Mouse (Mus musculus): Measurements from ENCODE around the gene Sod1.
"Not testable (repeated sequence)": the region's sequence is repeated elsewhere in the genome, so short reads cannot be mapped to it uniquely, and the experiment has no call there.

The Sod1 gene

DNA sequence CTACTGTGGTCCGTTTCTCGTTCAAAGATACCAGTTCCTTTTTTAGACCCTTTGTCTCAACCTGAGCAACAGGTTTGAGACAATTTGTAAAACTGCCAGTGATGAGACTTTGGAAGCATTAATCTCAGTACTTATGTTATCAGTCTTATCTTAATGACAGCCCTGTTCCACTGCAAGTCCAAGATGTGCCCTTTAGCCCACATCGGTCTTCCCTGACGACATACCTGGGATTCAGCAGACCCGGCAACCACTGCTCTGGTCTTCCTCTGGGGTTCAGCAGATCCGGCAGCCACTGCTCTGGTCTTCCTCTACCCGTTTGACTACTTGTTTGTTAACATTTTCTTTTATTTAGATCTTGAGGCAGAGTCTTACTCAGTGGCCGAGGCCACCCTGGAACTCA lies 8.8 kb upstream of the Sod1 start:
- DNase-seq (ENCODE audit: low spot score) = no peak

GRCm38 (mm10) chr16:90213477-90214339 lies 6.8 kb upstream of the Sod1 start:
- DNase-seq (ENCODE audit: low spot score) = no peak

DNA sequence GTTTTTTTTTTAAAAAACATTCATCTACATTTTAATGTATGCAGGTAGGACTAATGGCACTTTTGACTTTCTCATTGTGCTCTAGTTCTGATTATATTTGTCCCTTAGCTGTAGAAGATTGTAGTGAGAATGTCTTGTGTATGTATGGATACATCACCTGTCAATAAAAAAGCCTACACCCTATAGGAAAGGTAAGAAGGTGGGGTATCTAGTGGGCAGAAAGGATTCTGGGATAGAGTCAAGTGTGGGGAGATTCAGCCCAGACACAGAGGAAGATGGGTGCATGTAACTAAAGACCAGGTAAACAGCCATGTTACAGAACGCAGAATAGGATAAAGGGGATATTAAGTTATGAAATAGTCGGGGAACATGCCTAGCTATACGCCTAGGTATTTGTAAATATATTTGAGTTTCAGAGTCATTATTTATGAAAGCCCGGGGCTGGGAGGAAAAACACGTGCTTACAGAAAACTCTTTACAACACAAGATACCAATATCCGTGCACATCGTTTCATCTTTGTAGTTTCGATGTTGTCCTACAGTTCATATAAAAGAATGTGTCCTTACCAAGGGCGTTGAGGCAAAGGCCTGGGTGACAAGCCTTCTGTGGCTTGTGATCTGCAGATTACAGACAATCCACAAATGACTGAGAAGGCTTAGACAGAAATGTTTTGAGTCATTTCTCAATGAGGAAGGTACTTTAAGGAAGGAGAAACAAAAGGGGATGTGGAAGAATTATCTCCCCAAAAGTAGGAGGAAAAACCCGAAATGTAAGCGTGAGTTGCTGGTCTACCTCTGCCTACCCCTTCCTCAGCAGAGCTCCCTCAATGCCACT lies 5.6 kb upstream of the Sod1 start:
- no peak for DNase-seq (ENCODE audit: low spot score)

DNA sequence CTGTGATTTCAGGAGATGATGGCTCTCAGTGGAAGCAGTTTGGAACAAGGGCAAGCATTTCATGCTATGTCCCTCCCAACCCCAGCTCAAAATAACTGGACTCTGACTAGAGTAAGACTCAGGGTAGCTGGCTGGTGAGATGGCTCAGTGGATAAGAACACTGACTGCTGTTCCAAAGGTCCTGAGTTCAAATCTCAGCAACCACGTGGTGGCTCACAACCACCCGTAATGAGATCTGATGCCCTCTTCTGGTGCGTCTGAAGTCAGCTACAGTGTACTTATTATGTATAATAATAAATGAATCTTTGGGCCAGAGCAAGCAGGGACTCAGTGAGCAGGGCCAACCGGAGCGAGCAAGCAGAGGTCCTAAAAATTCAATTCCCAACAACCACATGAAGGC lies 4.7 kb upstream of the Sod1 start:
- DNase-seq (ENCODE audit: low spot score) = not testable (repeated sequence)

DNA sequence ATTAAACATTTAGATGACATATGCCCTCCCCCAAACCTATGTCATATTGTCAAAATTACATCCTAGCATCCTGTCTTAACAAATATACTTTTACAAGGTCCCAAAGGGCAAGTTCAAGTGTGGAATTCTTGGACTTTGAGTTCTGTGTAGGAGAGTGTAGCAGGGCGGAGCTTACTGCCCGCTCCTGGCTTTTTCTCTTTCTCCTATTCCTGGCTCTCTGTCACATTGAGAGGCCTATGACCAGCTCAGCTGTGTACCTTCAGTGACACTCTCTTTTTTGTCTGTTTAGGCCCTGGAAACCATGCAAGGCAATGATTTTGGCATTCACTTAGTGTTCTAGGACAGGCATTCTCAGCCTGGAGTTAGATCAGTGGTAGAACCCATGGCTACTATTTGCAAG lies 4.1 kb upstream of the Sod1 start:
- DNase-seq (ENCODE audit: low spot score) = no peak

DNA sequence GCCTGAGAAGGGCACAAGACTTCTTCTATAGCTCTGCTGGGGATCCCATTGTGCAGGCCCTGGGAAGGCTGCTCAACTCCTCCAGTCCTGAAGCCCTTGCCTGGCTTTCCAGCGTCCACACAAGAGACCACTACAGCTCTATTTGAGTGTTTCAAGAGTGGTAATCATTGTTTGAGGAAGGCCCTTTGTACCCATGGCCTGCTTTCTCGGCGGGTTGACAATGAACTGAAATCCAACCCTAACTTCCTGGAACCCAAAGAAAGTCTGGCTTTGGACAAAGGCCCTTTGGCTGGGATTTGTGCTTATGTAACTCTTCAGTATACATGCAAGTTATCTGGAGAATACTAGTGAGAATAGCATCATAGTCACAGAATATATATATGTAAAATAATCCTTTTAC lies 3.2 kb upstream of the Sod1 start:
- peak; percentile 74 for DNase-seq (ENCODE audit: low spot score)

DNA sequence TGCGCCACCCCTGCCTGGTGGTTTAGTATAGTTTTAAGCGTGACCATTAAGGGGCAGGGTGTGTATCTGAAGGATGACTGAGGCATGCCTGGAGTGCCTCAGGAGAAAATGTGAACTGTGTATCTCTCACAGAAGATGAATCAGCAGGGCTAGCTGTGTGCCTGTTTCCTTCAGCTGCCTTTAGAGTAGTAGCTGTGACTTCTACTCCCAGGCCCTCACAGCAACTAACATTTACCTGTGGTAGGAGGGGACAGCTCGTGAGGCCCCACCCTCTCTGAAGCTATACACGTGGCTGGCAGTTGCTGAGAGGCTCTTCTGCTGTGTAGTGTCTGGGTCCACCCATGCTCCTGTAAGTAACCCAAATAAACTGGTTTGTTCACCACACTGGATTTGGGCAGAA lies 2.6 kb upstream of the Sod1 start:
- peak; percentile 49 for DNase-seq (ENCODE audit: low spot score)

GRCm38 (mm10) chr16:90219445-90219844 lies 1.1 kb upstream of the Sod1 start:
- not testable (repeated sequence) for DNase-seq (ENCODE audit: low spot score)

DNA sequence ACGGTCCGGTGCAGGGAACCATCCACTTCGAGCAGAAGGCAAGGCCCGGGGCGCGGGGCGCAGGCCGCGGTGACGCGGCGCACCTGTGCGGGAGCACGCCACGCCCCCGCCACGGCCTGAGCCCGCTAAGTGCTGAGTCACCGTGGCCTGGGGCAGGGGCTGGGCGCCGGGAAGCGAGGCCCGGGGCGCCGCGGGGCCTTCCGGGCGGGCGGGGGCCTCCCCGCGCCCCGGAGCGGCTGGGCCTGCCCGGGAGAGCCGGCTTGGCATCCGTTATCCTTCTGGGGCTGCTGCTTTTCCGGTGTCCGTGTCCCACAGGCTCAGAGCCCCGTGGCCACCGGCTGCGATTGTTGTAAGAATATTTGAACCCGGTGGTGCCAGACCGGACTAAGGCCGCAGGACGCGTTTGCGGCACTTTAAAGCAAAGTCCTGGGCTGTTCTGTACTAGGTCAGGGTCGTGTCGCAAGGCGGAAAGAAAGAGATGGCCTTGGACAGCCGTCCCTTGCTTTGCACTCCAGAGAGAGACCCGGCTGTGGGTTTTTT lies 408 bp downstream of the Sod1 start:
- no peak for DNase-seq (ENCODE audit: low spot score)

- peak; percentile 26 for DNase-seq (ENCODE audit: low spot score)
Observed at GRCm38 (mm10) chr16:90221441-90222070, 1.0 kb downstream of the Sod1 start.

GRCm38 (mm10) chr16:90229897-90230296 lies 9.3 kb downstream of the Sod1 start:
- no peak for DNase-seq (ENCODE audit: low spot score)

DNA sequence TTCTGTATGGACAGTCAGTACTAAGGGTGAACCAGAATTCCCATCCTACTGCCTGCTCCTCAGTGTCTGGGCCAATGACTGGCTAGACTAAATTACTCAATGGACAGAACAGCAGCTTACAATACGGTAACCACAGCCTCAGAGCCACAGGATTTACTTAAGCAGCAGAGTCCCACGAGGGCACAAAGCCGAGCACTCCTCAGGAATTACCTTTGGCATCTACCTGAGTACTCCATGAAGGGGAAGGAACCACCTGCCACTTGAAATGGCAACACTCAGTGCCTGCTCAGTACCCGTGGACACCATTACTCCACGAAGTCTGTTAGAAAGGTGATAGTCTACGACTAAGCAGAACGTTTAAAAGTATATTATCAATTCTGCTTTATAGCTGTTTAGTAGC lies 10.7 kb downstream of the Sod1 start:
- peak; percentile 64 for DNase-seq (ENCODE audit: low spot score)

DNA sequence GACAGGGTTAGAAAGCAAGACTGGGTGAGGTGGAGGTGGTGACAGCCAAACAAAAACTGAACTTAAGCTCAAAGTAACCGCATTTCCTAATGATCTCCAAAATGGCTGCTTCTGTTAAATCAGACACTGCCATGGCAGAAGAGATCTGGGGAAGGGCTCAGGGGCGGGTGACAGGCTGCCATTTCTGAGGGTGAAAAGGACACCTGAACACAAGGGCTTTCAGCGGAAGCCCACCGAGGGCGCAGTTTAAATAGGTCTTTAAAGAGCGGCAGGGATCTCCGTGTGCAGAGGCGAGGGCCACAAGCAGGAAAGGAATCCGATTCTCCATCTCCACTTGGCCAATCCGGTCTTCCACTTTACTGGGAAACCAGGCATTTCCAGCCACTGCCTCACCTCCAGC lies 13.1 kb downstream of the Sod1 start:
- no peak for DNase-seq (ENCODE audit: low spot score)

DNA sequence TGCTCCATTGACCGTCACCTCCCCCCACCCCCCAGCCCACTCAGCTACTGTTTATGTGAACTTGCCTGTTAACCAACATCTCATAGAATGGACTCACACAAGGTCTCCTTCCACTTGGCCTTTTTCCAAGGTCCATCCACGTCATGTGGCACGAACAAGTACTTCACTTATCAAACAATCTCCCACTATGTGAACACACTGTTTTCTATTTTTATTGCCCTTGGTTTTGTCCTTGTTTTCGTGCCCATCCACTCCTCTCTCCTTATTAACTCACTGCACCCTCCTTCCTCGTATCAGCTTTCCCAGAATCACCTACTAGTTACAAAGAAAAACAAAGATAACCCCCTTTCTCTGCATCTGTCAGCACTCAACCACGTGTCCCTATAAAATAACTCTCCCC lies 14.1 kb downstream of the Sod1 start:
- DNase-seq (ENCODE audit: low spot score) = no peak

GRCm38 (mm10) chr16:90235188-90235587 lies 14.6 kb downstream of the Sod1 start:
- no peak for DNase-seq (ENCODE audit: low spot score)

DNA sequence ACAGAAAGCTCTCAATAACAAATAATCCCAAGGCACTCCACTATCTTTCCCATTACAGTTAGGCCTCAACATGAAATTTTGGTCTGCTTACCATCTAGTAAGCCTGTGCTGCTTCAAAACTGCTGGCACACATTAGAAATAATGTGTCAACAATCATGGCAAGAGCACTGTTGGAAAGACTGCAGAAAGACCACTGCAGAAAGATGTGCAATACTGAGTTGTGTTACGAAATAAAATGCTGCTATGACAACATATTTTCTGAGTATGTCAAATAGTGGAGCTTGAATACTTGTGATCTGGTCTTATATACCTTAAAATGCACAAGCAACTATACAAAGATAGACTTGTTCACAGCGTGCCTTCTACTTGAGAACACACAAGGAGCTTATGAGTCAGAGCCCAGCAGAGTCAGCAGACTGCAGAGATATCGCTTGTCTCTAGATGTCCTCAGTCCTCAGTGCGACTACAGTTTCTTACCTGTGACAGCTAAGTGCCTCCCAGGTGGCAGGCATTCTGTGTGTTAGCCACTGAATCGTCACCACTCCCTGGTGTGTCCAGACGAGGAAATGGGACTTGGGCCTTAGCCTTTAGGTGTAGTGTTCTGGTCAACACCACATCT lies 18.7 kb downstream of the Sod1 start:
- no peak for DNase-seq (ENCODE audit: low spot score)

DNA sequence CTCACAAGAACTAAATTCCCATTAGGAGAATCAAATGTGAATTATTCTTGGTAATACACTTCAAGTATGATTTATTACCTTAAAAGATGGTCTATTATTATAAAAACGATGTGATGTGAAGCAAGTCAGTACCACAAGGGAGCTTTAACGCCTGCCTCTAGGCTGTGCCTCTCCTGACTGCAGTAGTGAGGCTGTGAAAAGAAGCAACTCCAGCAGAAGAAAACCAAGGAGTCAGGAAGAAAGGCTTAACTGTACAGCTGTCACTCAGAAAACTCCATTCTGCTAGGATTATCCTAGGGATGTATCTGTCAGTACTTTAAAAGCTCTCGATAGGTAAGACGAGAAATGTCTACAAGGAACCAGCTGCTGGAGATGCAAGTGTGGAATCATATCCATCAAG lies 21.3 kb downstream of the Sod1 start:
- no peak for DNase-seq (ENCODE audit: low spot score)

GRCm38 (mm10) chr16:90242426-90243304 lies 22.1 kb downstream of the Sod1 start:
- no peak for DNase-seq (ENCODE audit: low spot score)

DNA sequence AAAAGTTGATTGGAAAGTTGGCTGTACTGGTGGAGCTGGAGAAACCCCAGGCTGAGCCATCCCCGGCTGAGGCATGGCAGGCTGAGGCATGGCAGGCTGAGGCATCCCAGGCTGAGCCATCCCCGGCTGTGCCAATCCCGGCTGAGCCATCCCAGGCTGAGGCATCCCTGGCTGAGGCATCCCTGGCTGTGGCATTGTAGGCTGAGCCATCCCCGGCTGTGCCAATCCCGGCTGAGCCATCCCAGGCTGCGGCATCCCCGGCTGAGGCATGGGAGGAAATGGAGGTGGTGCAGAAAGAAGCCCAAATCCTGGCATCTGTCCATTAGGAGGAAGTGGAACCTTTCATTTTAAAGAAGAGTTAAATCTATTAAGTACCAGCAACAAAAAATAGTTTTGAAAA lies 29.5 kb downstream of the Sod1 start:
- DNase-seq (ENCODE audit: low spot score) = no peak

DNA sequence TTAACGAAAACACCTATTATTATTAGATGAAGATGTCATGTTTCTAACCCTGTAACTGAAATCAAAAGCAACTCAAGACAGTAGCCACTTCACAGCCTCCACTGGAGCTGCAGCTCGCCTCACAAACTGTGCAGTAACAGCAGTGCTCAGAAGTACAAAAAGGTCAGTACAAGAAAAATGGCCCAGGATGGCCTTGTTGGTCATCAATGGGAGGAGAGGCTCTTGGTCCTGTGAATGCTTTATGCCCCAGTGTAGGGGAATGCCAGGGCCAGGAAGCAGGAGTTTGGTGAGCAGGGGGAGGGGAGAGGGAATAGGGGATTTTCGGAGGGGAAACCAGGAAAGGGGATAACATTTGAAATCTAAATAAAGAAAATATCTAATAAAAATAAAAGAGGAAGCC lies 30.7 kb downstream of the Sod1 start:
- DNase-seq (ENCODE audit: low spot score) = not testable (repeated sequence)

DNA sequence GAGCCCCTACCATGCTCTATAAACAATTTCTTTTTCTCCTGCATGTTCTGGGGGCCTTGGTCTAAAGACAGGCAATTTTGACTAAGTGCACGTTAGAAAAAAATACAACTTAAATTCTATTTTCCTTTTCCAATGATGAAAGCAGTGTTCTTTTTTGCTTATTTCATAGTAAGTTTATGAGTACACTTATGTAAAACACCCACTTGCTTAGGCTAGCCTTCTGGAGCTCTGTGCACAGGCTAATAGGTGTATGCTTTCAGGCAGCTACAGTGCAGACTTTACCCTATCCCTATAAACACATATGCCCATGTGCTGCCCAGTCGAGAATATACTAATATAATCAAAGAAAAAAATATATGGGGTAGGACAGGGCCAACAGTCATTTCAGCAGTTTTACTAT lies 32.0 kb downstream of the Sod1 start:
- DNase-seq (ENCODE audit: low spot score) = no peak
